Mouse (Mus musculus) right cerebral cortex, adult 2 months (tissue): ENCODE results near the gene Ptprm.

Source experiments
- DNase-seq, 2 experiments: peaks; one replicate each; pipeline ENCODE4 v3.0.0; 2021 to 2022; ENCODE audit warnings: low spot score in 2 of 2

Gene Ptprm

GRCm38 (mm10) chr17:67138981-67139380, 215.3 kb downstream of the Ptprm start:
- DNase-seq = no peak

DNA sequence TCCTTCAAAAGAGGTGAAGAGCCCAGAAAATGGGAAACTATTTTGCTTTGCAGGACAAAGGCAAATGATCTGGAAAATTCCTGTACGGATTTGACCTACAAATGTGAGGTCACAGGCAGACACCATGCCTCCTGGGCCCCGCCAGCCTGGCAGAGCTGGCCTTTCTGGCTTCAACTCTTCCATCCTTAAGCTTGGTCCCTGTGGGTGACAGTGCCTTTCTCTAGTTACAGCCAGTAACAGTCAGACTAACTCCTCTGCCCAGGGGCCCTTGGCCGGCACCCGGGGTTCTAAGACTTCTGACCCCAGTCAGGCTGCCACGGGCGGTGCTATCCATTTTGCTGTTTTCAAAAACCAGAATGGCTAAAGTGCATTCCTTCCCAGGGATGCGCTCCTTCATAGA, 217.4 kb downstream of the Ptprm start:
- no peak for DNase-seq

GRCm38 (mm10) chr17:67136421-67136820, 217.8 kb downstream of the Ptprm start:
- peak; percentile 13 to 35 for DNase-seq

- DNase-seq = no peak
Observed at GRCm38 (mm10) chr17:67134235-67134634, 220.0 kb downstream of the Ptprm start.

DNA sequence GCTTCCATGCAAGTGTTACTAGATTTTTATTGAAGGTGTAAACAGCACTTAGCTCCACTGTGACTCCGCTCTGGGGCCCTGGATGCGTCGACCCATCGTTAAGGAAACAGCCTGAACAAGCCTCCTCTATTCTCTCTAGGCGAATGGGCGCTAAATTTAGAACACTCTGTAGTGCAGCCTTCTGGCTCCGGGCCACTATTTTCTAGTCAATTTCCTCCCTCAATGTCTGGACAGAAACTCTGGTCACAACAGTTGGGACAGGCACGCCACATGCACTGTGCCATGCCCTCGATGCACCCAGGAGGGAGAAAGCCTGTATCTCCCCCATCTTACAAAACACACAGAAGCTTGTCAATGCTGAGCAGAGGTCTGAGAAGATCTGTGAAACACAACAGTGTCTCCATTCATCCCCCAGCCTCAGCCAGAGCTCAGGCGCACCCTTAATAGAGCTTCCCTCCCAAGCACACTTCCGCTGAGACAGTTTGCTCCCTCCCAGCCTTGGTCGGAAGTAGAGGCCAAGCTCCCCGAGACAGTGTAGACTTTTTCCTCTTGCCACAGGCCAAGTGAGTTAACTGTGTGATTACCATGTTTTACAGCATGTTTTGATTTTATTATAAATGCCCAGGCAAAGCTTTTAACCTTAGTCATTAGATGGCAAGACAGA, 220.7 kb downstream of the Ptprm start:
- peak; percentile 16 to 41 for DNase-seq

DNA sequence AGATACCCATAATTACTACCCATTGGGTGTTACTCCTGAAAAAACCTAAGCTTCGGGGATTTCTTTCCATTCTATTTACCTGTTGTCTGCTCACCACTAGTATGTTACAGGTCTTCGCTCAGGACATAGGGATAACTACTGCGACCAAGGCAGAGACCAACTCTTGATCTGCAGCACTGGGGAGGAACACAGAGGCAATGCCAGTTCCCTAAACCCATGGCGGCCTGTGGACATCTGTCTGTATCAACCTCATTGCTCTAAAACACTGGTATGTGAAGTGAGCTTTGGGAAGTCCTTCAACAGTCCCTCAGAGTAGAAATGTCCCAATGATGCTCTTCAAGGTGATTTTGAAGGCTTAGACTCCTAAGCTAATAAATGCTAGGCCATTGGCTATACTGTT, 221.2 kb downstream of the Ptprm start:
- no peak for DNase-seq

- DNase-seq = peak; percentile 30 to 36
Observed at GRCm38 (mm10) chr17:67127530-67127929, 226.7 kb downstream of the Ptprm start.

GRCm38 (mm10) chr17:67125596-67125995, 228.7 kb downstream of the Ptprm start:
- no peak for DNase-seq

GRCm38 (mm10) chr17:67124294-67124693, 230.0 kb downstream of the Ptprm start:
- DNase-seq = peak in 1 of 2 experiments; percentile 10

GRCm38 (mm10) chr17:67123722-67124121, 230.5 kb downstream of the Ptprm start:
- no peak for DNase-seq

DNA sequence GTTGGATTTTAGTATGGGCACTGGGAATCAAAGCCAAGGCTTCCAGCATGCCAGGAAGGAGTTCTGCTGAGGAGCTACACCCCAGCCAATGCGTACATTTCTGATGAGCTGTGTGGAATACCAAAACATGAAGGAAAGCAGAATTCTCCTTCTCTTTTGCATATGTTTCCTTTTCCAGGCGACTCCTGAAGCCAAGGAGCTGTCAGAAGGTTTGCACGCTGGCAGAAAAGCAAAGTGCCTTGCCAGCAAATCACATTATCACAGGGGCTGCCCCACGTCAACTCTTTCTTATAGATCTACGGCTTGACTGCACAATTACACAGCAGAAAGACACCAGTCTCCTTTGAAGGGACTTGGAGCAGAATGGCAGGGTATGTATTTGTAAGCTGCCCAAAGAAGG, 233.4 kb downstream of the Ptprm start:
- DNase-seq = no peak

DNA sequence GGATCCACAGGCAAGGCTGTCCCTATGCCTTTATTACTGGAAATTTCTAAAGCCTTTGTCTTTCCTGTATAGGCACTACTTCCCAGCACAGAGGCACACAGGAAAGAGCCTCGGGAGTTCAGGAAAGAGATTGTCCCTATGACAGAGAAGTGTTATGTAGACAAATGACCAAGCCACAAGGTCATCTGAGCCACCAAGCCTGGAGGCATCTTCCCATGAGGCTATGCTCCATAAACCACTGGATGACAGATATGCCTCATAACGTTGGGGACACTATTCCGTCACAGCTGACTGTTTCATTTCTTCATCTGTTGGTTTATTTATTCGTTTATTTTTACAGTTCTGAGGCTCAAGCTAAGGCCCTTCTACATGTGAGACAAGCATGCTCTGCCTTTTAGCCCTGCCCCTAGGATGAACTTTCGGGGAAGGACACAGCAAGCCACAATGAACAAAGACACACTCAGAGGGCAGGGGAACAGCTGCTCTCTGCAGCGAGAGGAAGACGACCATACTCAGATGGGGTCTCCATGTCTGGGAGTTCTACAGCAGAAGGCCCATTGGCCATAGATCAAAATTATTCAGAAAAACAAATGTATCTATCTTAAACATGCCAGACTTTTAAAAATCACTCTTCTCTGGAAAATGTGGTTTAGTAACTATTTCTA, 235.4 kb downstream of the Ptprm start:
- no peak for DNase-seq

GRCm38 (mm10) chr17:67114842-67115241, 239.4 kb downstream of the Ptprm start:
- no peak for DNase-seq

DNA sequence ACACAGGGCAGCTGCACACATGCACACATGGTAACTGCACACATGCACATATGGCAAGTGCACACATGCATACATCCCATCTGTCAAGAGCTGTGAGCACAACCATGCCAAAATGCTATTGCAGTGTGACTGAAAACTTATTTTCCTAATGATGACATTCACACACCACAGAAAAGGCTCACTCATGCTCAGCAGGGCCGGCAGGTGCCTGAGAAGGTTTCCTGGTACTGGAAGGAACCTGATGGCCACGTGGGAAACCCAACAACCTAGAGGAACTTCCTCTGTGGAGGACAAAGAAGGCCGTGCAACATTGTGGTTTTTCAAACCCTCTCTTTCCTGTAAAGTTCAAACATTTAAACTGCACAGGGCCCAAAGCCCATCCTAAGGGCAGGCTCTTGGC, 241.6 kb downstream of the Ptprm start:
- no peak for DNase-seq

DNA sequence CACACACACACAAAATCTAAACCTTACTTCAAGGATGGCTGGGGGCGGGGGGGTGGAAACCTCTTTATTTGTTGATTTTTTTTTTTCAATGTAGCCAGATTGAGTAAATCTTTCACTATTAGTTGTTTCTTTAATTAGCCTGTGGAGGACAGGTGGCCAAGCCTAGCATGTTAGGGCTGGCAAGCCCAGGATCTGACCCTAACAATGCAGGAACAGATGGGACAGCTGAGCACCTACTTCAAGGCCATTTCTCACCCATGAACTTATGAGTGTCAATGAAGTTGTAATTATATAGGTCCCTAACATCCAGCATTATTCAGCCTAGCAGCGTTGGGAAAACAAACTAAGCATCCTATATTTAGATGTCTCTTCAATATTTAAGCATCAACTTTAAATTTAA, 248.1 kb downstream of the Ptprm start:
- no peak for DNase-seq

- DNase-seq = no peak
Observed at GRCm38 (mm10) chr17:67102051-67102450, 252.2 kb downstream of the Ptprm start.

DNA sequence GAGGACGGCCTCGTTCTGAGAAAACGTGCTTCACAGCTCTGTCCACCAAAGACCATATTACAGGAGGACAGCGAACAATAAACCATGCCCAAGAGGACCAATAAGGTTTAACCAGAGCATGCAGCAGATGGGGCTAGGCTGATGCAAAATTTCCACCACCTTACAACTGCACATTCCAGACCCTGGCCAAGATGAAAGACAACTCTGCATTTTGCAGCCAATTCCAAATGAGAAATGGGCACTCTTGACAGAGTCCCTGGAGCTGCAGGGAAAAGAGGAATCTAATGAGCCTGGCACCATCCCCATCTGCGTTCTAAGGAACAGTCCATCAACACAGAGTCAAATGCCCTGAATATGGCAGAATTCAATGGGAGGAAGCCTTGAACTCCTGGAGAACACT, 263.3 kb downstream of the Ptprm start:
- no peak for DNase-seq

DNA sequence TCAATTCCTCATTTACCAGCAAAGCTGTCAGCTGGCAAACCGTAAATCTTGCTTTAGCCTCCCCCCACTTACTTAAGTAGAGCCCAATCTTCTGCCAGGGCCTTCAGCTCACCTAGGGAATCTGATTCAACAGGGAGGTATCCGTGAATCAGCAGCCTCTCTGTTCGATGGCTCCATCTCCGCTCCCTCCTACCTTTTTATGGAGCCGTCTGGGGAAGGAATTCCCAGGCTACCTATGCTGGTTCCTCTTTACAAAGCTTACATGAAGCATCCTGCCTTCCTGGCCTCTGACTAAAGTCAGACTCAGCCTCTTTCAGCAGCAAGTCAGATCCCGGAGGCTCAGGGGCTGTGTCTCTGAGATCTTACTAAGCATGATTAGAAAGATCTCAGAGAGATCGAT, 264.1 kb downstream of the Ptprm start:
- DNase-seq = no peak

DNA sequence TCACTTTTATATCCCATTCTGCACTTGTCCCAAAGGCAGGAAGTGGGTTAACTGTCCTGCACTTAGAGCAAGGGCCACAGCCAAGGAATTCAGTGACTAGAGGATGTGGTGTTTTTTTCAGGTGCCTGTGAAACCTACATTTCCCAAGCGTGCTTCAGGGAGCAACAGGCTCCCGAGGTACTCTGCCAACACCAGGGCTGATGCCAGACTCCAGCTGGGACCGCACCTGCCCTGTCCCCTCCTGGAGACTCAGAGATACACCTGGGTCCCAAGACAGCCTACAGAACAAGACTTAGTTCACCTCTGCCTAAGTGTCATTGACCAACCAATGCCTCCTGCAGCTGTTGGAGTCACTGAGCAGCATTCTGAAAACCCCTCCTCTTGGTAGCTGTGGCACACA, 264.6 kb downstream of the Ptprm start:
- DNase-seq = no peak

- no peak for DNase-seq
Observed at GRCm38 (mm10) chr17:67087585-67087984, 266.7 kb downstream of the Ptprm start.

DNA sequence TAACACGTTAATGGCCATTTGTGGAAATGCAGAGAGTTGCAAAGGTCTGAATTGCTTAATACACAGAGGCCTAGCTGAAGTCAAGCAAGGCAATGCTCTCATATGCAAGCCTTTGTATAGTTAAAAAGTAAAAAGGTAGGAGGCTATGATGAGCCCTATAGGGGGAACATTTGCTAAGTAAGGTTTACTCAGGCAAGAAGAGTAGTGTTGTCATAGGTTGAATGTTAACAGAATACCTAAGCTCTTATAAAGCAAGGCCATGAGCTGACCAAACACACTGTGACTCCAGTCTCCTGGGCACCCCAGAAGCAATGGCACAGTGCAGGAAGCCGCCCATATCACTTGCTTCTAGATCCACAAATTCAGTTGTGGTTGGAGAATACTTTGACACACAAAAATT, 267.4 kb downstream of the Ptprm start:
- DNase-seq = no peak

DNA sequence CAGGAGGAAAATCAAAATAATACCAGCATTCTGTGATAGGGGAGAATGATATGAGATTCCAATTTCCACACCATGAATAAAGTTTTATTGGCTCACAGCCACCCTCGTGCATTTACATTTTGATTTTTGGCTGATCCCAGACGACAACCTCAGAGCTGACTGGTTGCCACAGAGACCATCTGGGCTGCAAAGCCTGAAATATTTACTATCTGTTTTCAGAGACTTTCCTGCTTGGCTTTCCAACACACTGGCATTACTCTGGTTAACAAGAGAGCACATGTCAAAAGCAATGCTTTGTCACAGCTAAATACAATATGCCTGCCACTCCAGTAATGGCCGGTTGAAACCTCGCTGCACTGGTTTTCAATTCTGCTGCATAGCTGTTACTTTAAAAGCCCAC, 269.8 kb downstream of the Ptprm start:
- DNase-seq = no peak

GRCm38 (mm10) chr17:67084093-67084492, 270.2 kb downstream of the Ptprm start:
- DNase-seq = no peak

DNA sequence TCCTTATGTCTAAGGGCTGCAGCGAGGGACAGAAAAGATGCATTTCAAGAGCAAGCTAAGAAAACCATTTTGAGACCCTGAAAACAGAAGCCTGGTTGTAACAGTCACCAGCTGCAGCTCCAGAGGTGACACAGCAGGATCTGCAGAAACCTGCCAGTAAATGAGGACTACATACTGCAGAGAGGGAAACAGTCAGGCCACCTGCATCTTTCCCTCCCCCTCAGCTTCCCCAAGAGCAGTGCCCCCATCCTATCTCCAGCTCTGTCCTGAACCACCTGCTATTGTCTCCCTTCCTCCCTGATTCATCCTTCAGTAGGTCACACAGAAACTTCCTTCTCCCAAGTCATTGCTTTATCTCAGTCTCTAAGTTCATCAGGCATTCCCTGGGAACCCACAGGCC, 274.7 kb downstream of the Ptprm start:
- no peak for DNase-seq
